Mouse (Mus musculus): ENCODE measurements around the gene Opa3. TPM values are rescaled to one million over a fixed set of nuclear protein-coding genes. Genes with fewer than 3 reads are reported as not detected.

Gene Opa3
- total RNA-seq, 2 experiments from 2014 or later = 46.6 to 47.3 TPM

DNA sequence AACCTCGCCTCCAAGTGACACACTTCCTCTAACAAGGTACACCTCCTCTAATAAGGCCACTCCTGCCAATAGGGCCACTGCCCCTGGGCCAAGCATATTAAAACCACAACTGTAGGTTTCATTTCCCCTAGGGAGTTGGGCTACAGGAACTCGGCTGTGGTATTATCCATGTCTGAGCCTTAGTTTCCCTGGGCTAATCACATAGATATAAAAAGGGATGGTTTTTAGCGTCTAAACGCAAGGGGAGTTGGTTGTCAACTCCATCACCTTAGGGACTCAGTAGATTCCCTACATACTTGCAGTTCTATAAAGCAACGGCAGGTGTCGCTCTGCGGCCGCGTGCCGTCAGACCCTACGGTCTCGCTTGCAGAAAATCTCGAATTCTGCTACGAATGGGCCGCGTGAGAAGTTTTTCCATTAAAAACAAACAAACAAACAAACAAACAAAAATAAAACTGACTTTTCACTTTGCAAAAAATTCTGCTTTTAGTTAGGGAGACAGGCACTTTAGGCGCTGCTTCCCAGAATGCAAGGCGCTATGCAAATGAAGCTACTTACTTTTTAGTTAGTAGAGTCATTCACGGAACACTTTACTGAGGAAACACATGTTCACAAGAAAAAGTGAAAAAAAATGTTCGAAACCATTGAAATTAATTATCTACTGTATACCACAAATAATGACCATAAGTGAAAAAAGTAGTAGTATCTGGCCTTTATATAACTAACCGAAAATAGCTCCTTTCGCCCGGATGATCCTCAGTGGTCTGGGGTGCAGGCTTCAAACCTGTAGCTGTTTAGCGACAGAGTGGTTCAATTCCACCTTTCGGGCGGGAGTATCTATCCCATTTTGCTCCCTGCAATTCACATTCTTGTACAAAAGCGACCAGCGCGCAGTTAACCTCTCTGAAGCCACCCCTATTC lies 72.6 kb downstream of the Opa3 start:
- intact Hi-C loops (cut with DNase I) = loop anchor here (1.0 to 5.0 kb wide), 2 partner anchors 43 to 123 kb away; partner anchors contain the start of gene Eml2
- peak; percentile 81 to 87 for DNase-seq (ENCODE audit: low spot score in 2 of 2)

- no peak for DNase-seq (ENCODE audit: low spot score in 2 of 2)
- intact Hi-C loops (cut with DNase I) = loop anchor here (5.0 kb wide), 1 partner anchor 124 kb away; the partner anchor contains the start of gene Eml2
Measured at GRCm38 (mm10) chr7:19301461-19302263, 73.5 kb downstream of the Opa3 start.

GRCm38 (mm10) chr7:19302264-19303045 lies 74.3 kb downstream of the Opa3 start:
- intact Hi-C loops (cut with DNase I) = loop anchor here (5.0 kb wide), 1 partner anchor 125 kb away; the partner anchor contains the start of gene Eml2
- DNase-seq (ENCODE audit: low spot score in 2 of 2) = no peak

DNA sequence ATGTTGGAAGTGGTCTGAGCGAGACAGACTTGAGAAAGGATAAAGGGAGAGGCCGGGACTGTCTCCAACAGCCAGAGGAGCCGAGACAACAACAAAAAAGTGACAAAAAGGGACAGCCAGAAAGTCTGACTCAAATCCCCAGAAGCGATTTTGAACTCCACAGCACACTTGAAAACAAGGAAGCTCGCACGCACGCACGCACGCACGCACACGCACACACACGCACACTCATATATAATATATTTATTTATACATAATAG lies 74.8 kb downstream of the Opa3 start:
- no peak for DNase-seq (ENCODE audit: low spot score in 2 of 2)
- intact Hi-C loops (cut with DNase I) = loop anchor here (5.0 kb wide), 1 partner anchor 126 kb away; the partner anchor contains the start of gene Eml2

DNA sequence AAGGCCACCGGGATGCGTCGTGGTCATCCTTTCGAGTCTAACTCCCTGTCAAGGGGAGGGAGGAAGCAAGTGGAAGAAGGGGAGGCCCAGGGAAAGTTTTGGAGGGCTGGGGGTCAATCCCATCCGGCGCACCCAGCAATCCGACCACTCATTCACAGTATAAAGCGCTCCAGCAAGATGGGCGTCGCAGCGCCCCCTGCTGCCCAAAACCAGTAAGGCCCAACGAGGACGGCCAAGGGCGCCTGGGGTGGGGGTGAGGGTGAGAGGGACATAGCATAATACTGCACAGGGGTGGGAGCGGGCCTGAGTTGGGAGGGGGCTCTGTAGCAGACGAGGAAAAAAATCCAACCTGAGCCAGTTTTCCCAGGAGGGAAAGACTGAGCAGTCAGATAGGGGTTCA lies 75.6 kb downstream of the Opa3 start:
- intact Hi-C loops (cut with DNase I) = loop anchor here (5.0 kb wide), 1 partner anchor 126 kb away; the partner anchor contains the start of gene Eml2
- peak in 1 of 2 experiments; percentile 56 for DNase-seq (ENCODE audit: low spot score in 2 of 2)

GRCm38 (mm10) chr7:19304501-19305412 lies 76.6 kb downstream of the Opa3 start:
- intact Hi-C loops (cut with DNase I) = loop anchor here (5.0 kb wide), 1 partner anchor 127 kb away; the partner anchor contains the start of gene Eml2
- no peak for DNase-seq (ENCODE audit: low spot score in 2 of 2)

- intact Hi-C loops (cut with DNase I) = no loop called here
- DNase-seq (ENCODE audit: low spot score in 2 of 2) = no peak
Measured at GRCm38 (mm10) chr7:19305413-19305735, 77.2 kb downstream of the Opa3 start.

Small RNA genes within 50 kb of the gene (microRNA-seq; reads per million reads assigned to microRNA genes)
- gene Mir330 = 12,624 to 15,238 reads per million in 2 experiments

Other genes starting within 250 kb of the Opa3 start
- gene Nanos2, start 240.9 kb upstream of the Opa3 start, total RNA-seq (2021) = under 1 TPM; 0.53 to 0.76 TPM
- 10 to 100 TPM; 50.4 to 53.3 TPM for gene Mypop, start 237.1 kb upstream of the Opa3 start, total RNA-seq (2021)
- gene Irf2bp1, start 224.3 kb upstream of the Opa3 start, total RNA-seq (2021) = 10 to 100 TPM; 46.7 to 48.3 TPM
- gene Foxa3, start 204.8 kb upstream of the Opa3 start, total RNA-seq (2021) = not detected
- 100 to 1,000 TPM; 122 to 133 TPM for gene Sympk, start 204.0 kb upstream of the Opa3 start, total RNA-seq (2021)
- under 1 TPM; 0.14 to 0.30 TPM for gene Rsph6a, start 173.6 kb upstream of the Opa3 start, total RNA-seq (2021)
- 100 to 1,000 TPM; 138 to 142 TPM for gene Dmwd, start 152.1 kb upstream of the Opa3 start, total RNA-seq (2021)
- 10 to 100 TPM; 25.0 to 37.5 TPM for gene Dmpk, start 144.5 kb upstream of the Opa3 start, total RNA-seq (2021)
- 1 to 10 TPM; 1.6 to 2.2 TPM for gene Six5, start 133.7 kb upstream of the Opa3 start, total RNA-seq (2021)
- under 1 TPM; 0.25 to 0.32 TPM for gene Gm4969, start 110.0 kb upstream of the Opa3 start, total RNA-seq (2021)
- gene Fbxo46, start 108.5 kb upstream of the Opa3 start, total RNA-seq (2021) = 10 to 100 TPM; 12.5 to 14.4 TPM
- 10 to 100 TPM; 15.5 to 16.0 TPM for gene Qpctl, start 79.0 kb upstream of the Opa3 start, total RNA-seq (2021)
- gene Snrpd2, start 78.6 kb upstream of the Opa3 start, total RNA-seq (2021) = 10 to 100 TPM; 72.8 to 77.5 TPM
- 1 to 10 TPM; 1.1 to 1.5 TPM for gene Gipr, start 62.2 kb upstream of the Opa3 start, total RNA-seq (2021)
- gene Eml2, start 51.9 kb upstream of the Opa3 start, total RNA-seq (2021) = 100 to 1,000 TPM; 125 to 133 TPM
- 1 to 10 TPM; 3.7 to 4.3 TPM for gene Gpr4, start 15.8 kb upstream of the Opa3 start, total RNA-seq (2021)
- 10 to 100 TPM; 13.1 to 14.3 TPM for gene Vasp, start 43.5 kb downstream of the Opa3 start, total RNA-seq (2021)
- under 1 TPM in 1 of 2 experiments, not detected in 1; 0.55 TPM for gene Ppm1n, start 51.7 kb downstream of the Opa3 start, total RNA-seq (2021)
- gene Rtn2, start 54.3 kb downstream of the Opa3 start, total RNA-seq (2021) = 100 to 1,000 TPM; 112 TPM
- 10 to 100 TPM; 21.0 to 26.0 TPM for gene Fosb, start 81.7 kb downstream of the Opa3 start, total RNA-seq (2021)
- 10 to 100 TPM; 34.1 to 40.5 TPM for gene Ercc1, start 116.4 kb downstream of the Opa3 start, total RNA-seq (2021)
- gene Cd3eap, start 131.1 kb downstream of the Opa3 start, total RNA-seq (2021) = 10 to 100 TPM; 16.6 to 20.0 TPM
- gene Ppp1r13l, start 131.4 kb downstream of the Opa3 start, total RNA-seq (2021) = 1 to 10 TPM; 5.4 to 9.9 TPM
- gene Ercc2, start 153.7 kb downstream of the Opa3 start, total RNA-seq (2021) = 10 to 100 TPM; 31.9 to 32.3 TPM
- gene Klc3, start 175.8 kb downstream of the Opa3 start, total RNA-seq (2021) = 1 to 10 TPM; 1.8 to 2.4 TPM
- not detected for gene Ckm, start 176.4 kb downstream of the Opa3 start, total RNA-seq (2021)
- gene Mark4, start 230.5 kb downstream of the Opa3 start, total RNA-seq (2021) = 10 to 100 TPM; 76.2 to 78.6 TPM
- under 1 TPM; 0.18 to 0.64 TPM for gene Exoc3l2, start 235.0 kb downstream of the Opa3 start, total RNA-seq (2021)

Data from left cerebral cortex, postnatal 25 days (tissue).